Mouse (Mus musculus): ENCODE results near the gene Zfp39. TPM values are rescaled to one million over a fixed set of nuclear protein-coding genes. Genes with fewer than 3 reads are reported as not detected.
A peak's percentile ranks its signal among the peaks of the same experiment; 100 is the strongest.

Gene Zfp39
- polyA plus RNA-seq, 1 experiment: 1.3 TPM

DNA sequence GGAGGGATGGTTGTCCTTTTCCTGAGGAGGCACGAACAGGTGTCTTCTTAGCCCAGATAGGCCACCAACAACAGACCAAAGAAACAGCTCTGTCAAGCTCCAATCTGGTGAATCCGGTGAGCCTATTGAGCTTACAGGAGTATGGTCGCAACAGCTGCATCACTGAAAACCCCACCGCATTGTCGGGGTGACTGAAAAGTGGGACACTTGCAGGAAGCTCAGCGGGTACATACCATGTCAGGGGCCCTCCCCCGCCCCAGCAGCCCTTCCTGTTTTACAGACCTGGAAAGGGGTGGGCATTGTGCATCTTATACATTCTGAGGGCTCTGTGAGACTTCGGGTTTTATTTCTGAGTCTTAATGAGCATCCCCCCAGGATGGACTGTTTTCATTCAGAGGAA, 20.3 kb downstream of the Zfp39 start:
- no peak for TF ChIP-seq POLR2A (IDR thresholded peaks at IDR 0.05; ENCODE audit: low read depth, low read length)
- no peak for TF ChIP-seq CTCF (IDR thresholded peaks at IDR 0.05; ENCODE audit: extremely low read depth, insufficient read depth, insufficient read length, insufficient replicate concordance)
- DNase-seq (ENCODE audit: low read depth in 1 of 2, low spot score in 2 of 2): no peak
- WGBS: 38% methylated on average over 8 of the region's 8 CpGs
- Histone ChIP-seq H3K27ac (ENCODE audit: insufficient read depth, low read length) (no peak overlapping the region), H3K4me1 (ENCODE audit: control insufficient read depth, insufficient read depth, insufficient read length) (no peaks in the 10 kb centered on the region), H3K36me3 (ENCODE audit: control insufficient read depth, insufficient read depth, low read length) (peaks cover 12% of the 10 kb centered on the region), H3K4me3 (ENCODE audit: extremely low read depth, insufficient read depth, insufficient read length) (no peak overlapping the region), H3K27me3 (ENCODE audit: control insufficient read depth, insufficient read depth, low read length) (no peaks in the 10 kb centered on the region)

DNA sequence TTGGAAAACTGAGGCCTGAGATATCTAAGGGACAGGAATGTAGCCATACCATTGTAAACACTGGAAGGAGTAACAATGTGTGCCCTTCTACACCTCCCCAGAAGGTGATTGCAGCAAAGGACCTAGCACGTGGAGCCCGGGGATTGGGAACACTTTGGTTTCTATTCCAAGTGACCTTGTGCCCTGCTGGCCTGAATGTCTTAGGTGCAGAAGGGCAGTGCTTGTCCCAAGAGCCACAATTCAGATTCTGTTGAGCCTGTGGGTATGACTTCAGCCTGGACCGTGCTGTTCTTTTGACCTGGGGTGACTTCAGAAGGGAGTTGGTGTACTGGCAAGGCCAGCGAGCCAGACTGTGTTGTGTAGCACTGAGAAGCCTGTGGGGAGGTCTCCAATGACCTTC, 33.1 kb downstream of the Zfp39 start:
- Histone ChIP-seq H3K27ac (ENCODE audit: insufficient read depth, low read length) (no peak overlapping the region), H3K36me3 (ENCODE audit: control insufficient read depth, insufficient read depth, low read length) (peaks cover 3% of the 10 kb centered on the region), H3K4me3 (ENCODE audit: extremely low read depth, insufficient read depth, insufficient read length) (no peak overlapping the region), H3K27me3 (ENCODE audit: control insufficient read depth, insufficient read depth, low read length) (no peaks in the 10 kb centered on the region), H3K4me1 (ENCODE audit: control insufficient read depth, insufficient read depth, insufficient read length) (peaks cover 6% of the 10 kb centered on the region)
- 92% methylated on average over 4 of the region's 4 CpGs for WGBS
- TF ChIP-seq CTCF (IDR thresholded peaks at IDR 0.05; ENCODE audit: extremely low read depth, insufficient read depth, insufficient read length, insufficient replicate concordance) (no peak), POLR2A (IDR thresholded peaks at IDR 0.05; ENCODE audit: low read depth, low read length) (no peak)
- no peak for DNase-seq (ENCODE audit: low read depth in 1 of 2, low spot score in 2 of 2)

DNA sequence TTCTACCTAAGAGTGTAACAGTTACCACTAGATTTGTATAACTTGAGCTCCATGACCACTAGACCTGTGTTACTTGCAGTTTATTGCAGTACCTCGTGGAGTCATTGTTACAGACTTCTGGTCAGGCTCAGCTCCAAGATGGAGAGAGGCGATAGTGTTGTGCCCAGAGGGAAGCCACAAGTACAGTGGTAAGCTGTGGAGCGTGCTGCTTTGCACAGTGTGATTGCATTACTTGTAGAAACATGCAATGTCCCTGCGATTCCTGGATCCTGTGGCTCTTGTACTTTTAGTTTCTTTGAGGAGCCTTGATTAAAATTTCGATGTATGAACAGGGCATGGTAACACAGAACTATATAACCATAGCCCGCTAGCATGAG, 36.1 kb downstream of the Zfp39 start:
- WGBS: 78% methylated on average over 6 of the region's 6 CpGs
- Histone ChIP-seq H3K4me3 (ENCODE audit: extremely low read depth, insufficient read depth, insufficient read length) (peak overlapping the region; percentile 73; the same call in 1 of the 2 replicates), H3K27ac (ENCODE audit: insufficient read depth, low read length) (no peak overlapping the region), H3K36me3 (ENCODE audit: control insufficient read depth, insufficient read depth, low read length) (peaks cover 3% of the 10 kb centered on the region), H3K4me1 (ENCODE audit: control insufficient read depth, insufficient read depth, insufficient read length) (peaks cover 6% of the 10 kb centered on the region), H3K27me3 (ENCODE audit: control insufficient read depth, insufficient read depth, low read length) (no peaks in the 10 kb centered on the region)
- no peak for DNase-seq (ENCODE audit: low read depth in 1 of 2, low spot score in 2 of 2)
- TF ChIP-seq CTCF (IDR thresholded peaks at IDR 0.05; ENCODE audit: extremely low read depth, insufficient read depth, insufficient read length, insufficient replicate concordance): no peak

DNA sequence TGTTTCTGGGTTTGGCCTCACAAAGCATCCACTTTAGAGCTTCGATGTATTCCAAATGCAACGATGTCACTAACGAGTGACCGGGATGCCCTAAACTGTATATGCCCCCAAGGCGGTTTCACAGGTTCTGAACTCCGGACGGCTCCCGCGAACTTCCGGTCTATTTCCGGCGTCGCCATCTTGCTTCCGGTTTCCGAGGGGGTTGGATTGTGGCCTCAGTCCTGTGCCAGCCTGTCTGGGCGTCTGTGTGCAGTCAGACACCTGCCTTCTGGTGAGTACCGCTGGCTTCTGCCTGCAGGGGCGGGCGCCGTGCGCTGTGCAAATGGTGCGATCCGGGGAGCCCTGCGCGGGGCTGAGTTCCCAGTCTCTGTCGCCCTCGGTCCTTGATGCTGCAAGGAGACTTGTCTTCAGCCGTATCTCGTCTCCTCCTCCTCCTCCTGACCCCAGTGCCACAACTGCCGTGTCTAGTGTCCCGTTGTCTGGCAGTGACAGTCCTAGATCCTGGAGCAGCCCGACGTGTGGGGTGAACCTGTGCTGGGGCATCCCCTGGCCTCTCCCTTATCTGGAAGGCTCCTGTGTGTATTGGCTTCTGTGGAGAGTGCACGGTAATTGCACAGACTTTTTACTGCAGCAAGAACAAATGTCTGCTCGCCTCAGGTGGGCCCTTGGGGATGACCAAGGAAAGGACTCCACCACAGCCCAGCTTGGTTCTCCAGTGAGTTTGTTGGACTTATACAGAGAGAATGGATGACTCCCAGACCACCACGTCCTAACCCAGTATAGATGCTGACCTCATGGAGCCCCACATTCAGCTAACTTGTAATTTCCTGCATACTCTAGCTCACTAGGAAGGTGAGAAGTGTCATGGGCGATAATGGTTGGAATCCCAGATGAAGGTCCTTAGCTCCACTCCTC, 36.7 kb downstream of the Zfp39 start, which contains the start of gene 2810021J22Rik:
Gene 2810021J22Rik (plus strand): TSS at position 178 of the 915 bp plus-strand sequence.
- Histone ChIP-seq H3K27me3 (ENCODE audit: control insufficient read depth, insufficient read depth, low read length) (no peaks in the 10 kb centered on the region), H3K36me3 (ENCODE audit: control insufficient read depth, insufficient read depth, low read length) (peaks cover 3% of the 10 kb centered on the region), H3K4me1 (ENCODE audit: control insufficient read depth, insufficient read depth, insufficient read length) (peaks cover 6% of the 10 kb centered on the region), H3K4me3 (ENCODE audit: extremely low read depth, insufficient read depth, insufficient read length) (peak within 1 kb of the TSS; percentile 73), H3K27ac (ENCODE audit: insufficient read depth, low read length) (peak within 1 kb of the TSS; percentile 45)
- DNase-seq (ENCODE audit: low read depth in 1 of 2, low spot score in 2 of 2): peak; percentile 61 to 77
- TF ChIP-seq CTCF (IDR thresholded peaks at IDR 0.05; ENCODE audit: extremely low read depth, insufficient read depth, insufficient read length, insufficient replicate concordance) (no peak), POLR2A (IDR thresholded peaks at IDR 0.05; ENCODE audit: low read depth, low read length) (peak; percentile 49; the same call in 1 of the 2 replicates)
- WGBS: 4% methylated on average over 37 of the region's 37 CpGs

GRCm38 (mm10) chr11:58860744-58861143, 43.3 kb downstream of the Zfp39 start:
- 94% methylated on average over 8 of the region's 8 CpGs for WGBS

DNA sequence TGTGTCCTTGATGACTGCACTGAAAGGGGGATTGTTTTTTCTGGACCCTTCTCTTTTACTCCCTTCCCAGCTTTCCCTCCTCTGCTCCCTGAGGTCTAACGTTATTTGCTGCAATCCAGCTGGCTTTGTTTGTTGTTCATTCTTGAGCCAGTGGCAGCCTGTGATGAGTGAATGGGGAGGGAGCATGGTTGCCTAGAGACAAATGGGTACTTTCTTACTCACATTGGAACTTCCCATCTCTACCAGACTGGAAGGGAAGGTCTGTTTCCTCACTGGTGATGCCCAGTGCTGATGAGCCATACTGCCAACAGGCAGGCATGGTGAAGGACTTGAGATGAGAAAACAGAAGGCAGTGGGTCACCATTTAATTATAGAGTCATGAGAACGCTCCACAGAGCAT, 54.3 kb downstream of the Zfp39 start:
- Histone ChIP-seq H3K36me3 (ENCODE audit: control insufficient read depth, insufficient read depth, low read length) (peaks cover 8% of the 10 kb centered on the region), H3K4me3 (ENCODE audit: extremely low read depth, insufficient read depth, insufficient read length) (no peak overlapping the region), H3K4me1 (ENCODE audit: control insufficient read depth, insufficient read depth, insufficient read length) (no peaks in the 10 kb centered on the region; the same call in none of the 2 replicates), H3K27me3 (ENCODE audit: control insufficient read depth, insufficient read depth, low read length) (no peaks in the 10 kb centered on the region), H3K27ac (ENCODE audit: insufficient read depth, low read length) (no peak overlapping the region)
- DNase-seq (ENCODE audit: low read depth in 1 of 2, low spot score in 2 of 2): no peak
- 87% methylated on average over 2 of the region's 2 CpGs for WGBS
- TF ChIP-seq POLR2A (IDR thresholded peaks at IDR 0.05; ENCODE audit: low read depth, low read length): no peak
- TF ChIP-seq CTCF (IDR thresholded peaks at IDR 0.05; ENCODE audit: extremely low read depth, insufficient read depth, insufficient read length, insufficient replicate concordance): no peak

More at GRCm38 (mm10) chr11:58860744-58861143, 43.3 kb downstream of the Zfp39 start:
- TF ChIP-seq CTCF (IDR thresholded peaks at IDR 0.05; ENCODE audit: extremely low read depth, insufficient read depth, insufficient read length, insufficient replicate concordance) (no peak), POLR2A (IDR thresholded peaks at IDR 0.05; ENCODE audit: low read depth, low read length) (no peak)
- Histone ChIP-seq H3K27me3 (ENCODE audit: control insufficient read depth, insufficient read depth, low read length) (no peaks in the 10 kb centered on the region), H3K4me3 (ENCODE audit: extremely low read depth, insufficient read depth, insufficient read length) (no peak overlapping the region), H3K4me1 (ENCODE audit: control insufficient read depth, insufficient read depth, insufficient read length) (no peaks in the 10 kb centered on the region), H3K27ac (ENCODE audit: insufficient read depth, low read length) (no peak overlapping the region), H3K36me3 (ENCODE audit: control insufficient read depth, insufficient read depth, low read length) (peaks cover 33% of the 10 kb centered on the region)
- no peak for DNase-seq (ENCODE audit: low read depth in 1 of 2, low spot score in 2 of 2)

GRCm38 (mm10) chr11:58847636-58848035, 56.4 kb downstream of the Zfp39 start:
- Histone ChIP-seq H3K4me3 (ENCODE audit: extremely low read depth, insufficient read depth, insufficient read length) (peak overlapping the region; percentile 72), H3K27me3 (ENCODE audit: control insufficient read depth, insufficient read depth, low read length) (no peaks in the 10 kb centered on the region), H3K4me1 (ENCODE audit: control insufficient read depth, insufficient read depth, insufficient read length) (no peaks in the 10 kb centered on the region; the same call in none of the 2 replicates), H3K36me3 (ENCODE audit: control insufficient read depth, insufficient read depth, low read length) (peaks cover 6% of the 10 kb centered on the region; the same call in 1 of the 2 replicates), H3K27ac (ENCODE audit: insufficient read depth, low read length) (no peak overlapping the region)
- no peak for DNase-seq (ENCODE audit: low read depth in 1 of 2, low spot score in 2 of 2)
- TF ChIP-seq CTCF (IDR thresholded peaks at IDR 0.05; ENCODE audit: extremely low read depth, insufficient read depth, insufficient read length, insufficient replicate concordance) (no peak), POLR2A (IDR thresholded peaks at IDR 0.05; ENCODE audit: low read depth, low read length) (no peak)
- WGBS: 5% methylated on average over 9 of the region's 9 CpGs
